Mouse (Mus musculus) myocyte (in vitro differentiated cells): ENCODE measurements around the gene Hoxb3. TPM values are rescaled to one million over a fixed set of nuclear protein-coding genes. Genes with fewer than 3 reads are reported as not detected.

Experiments
- H3K27me3 ChIP-seq: one replicate; pipeline ENCODE4 v1.6.1; 2011; ENCODE audit not compliant: control insufficient read depth, insufficient read depth, insufficient read length
- H3K36me3 ChIP-seq: one replicate; pipeline ENCODE4 v1.6.1; 2011; ENCODE audit not compliant: control insufficient read depth, insufficient read depth
- H3K4me2 ChIP-seq: one replicate; pipeline ENCODE4 v1.6.1; 2011; ENCODE audit warnings: low read depth, control low read depth
- H3K4me3 ChIP-seq: one replicate; pipeline ENCODE4 v1.5.1; 2011; ENCODE audit warnings: mild to moderate bottlenecking, control low read depth, moderate library complexity
- H3K79me2 ChIP-seq: one replicate; pipeline ENCODE4 v1.6.1; 2011; ENCODE audit not compliant: control insufficient read depth, insufficient read depth
- H3ac ChIP-seq: one replicate; pipeline ENCODE4 v1.6.1; 2011; ENCODE audit not compliant: control insufficient read depth, insufficient read length
- CEBPB ChIP-seq: IDR thresholded peaks from 2 replicates; pipeline ENCODE4 v1.6.1; 2011; ENCODE audit warnings: mild to moderate bottlenecking, moderate library complexity; ENCODE audit not compliant: poor library complexity, insufficient read depth, severe bottlenecking
- E2F4 ChIP-seq: IDR thresholded peaks from one replicate; pipeline ENCODE4 v1.6.1; 2011; ENCODE audit warnings: mild to moderate bottlenecking, control low read depth, moderate library complexity; ENCODE audit not compliant: insufficient read depth
- MAX ChIP-seq: IDR thresholded peaks from one replicate; pipeline ENCODE4 v1.6.1; 2011; ENCODE audit warnings: low read depth, mild to moderate bottlenecking, control low read depth
- MYOD1 ChIP-seq, 3 experiments: IDR thresholded peaks; one replicate each; pipeline ENCODE4 v1.6.1; 2011; ENCODE audit warnings: control low read depth in 2 of 3, low read depth in 2 of 3, mild to moderate bottlenecking in 2 of 3, moderate library complexity in 1 of 3; ENCODE audit not compliant: insufficient read length in 2 of 3, control insufficient read depth in 1 of 3
- MYOG ChIP-seq, 3 experiments: IDR thresholded peaks; one replicate each; pipeline ENCODE4 v1.6.1; 2011; ENCODE audit warnings: control low read depth in 2 of 3, low read depth in 2 of 3, mild to moderate bottlenecking in 2 of 3; ENCODE audit not compliant: insufficient read length in 2 of 3, control insufficient read depth in 1 of 3, insufficient read depth in 1 of 3
- POLR2A ChIP-seq: IDR thresholded peaks from one replicate; pipeline ENCODE4 v1.6.1; 2011; ENCODE audit warnings: low read depth, mild to moderate bottlenecking, control low read depth, moderate library complexity; ENCODE audit not compliant: insufficient read length
- POLR2AphosphoS2 ChIP-seq: IDR thresholded peaks from one replicate; pipeline ENCODE4 v1.6.1; 2011; ENCODE audit warnings: low read depth, control low read depth; ENCODE audit not compliant: insufficient read length
- REST ChIP-seq: IDR thresholded peaks from one replicate; pipeline ENCODE4 v1.6.1; 2011; ENCODE audit warnings: mild to moderate bottlenecking, control low read depth, moderate library complexity; ENCODE audit not compliant: insufficient read depth, insufficient read length
- SRF ChIP-seq: IDR thresholded peaks from one replicate; pipeline ENCODE4 v1.6.1; 2011; ENCODE audit warnings: low read depth; ENCODE audit not compliant: control insufficient read depth, insufficient read length
- TCF12 ChIP-seq: IDR thresholded peaks from one replicate; pipeline ENCODE4 v1.6.1; 2011; ENCODE audit warnings: mild to moderate bottlenecking, control low read depth; ENCODE audit not compliant: poor library complexity, insufficient read depth, severe bottlenecking
- TCF3 ChIP-seq: IDR thresholded peaks from one replicate; pipeline ENCODE4 v1.6.1; 2011; ENCODE audit warnings: low read depth, control low read depth; ENCODE audit not compliant: insufficient read length
- USF1 ChIP-seq: IDR thresholded peaks from one replicate; pipeline ENCODE4 v1.6.1; 2011; ENCODE audit warnings: low read depth, mild to moderate bottlenecking, control low read depth, moderate library complexity
- polyA plus RNA-seq: library from polyadenylated mRNA; unstranded; fragments of >200 nt; fragmentation: generic; extraction: Trizol; gene quantifications from one replicate; pipeline ENCODE4 v1.2.1, GENCODE M21; 2012; ENCODE audit warnings: missing spikeins

The Hoxb3 gene
- polyA plus RNA-seq, 1 experiment, result not detected

GRCm38 (mm10) chr11:96318368-96319070 is 4.6 kb upstream of the Hoxb3 start:
- Histone ChIP-seq H3K36me3 (no peaks in the 10 kb centered on the region), H3K4me2 (no peak overlapping the region), H3K27me3 (peaks cover 76% of the 10 kb centered on the region), H3K4me3 (no peak overlapping the region), H3ac (no peak overlapping the region), H3K79me2 (no peaks in the 10 kb centered on the region)
- no peak for TF ChIP-seq MAX
- TF ChIP-seq MYOD1 (IDR thresholded peaks at IDR 0.05; ENCODE audit: control insufficient read depth in 1 of 3, insufficient read length in 2 of 3, low read depth in 2 of 3), result no peak
- no peak for TF ChIP-seq E2F4
- TF ChIP-seq POLR2AphosphoS2, result no peak
- no peak for TF ChIP-seq REST
- no peak for TF ChIP-seq POLR2A
- TF ChIP-seq CEBPB, result no peak
- TF ChIP-seq SRF, result no peak
- no peak for TF ChIP-seq TCF12
- no peak for TF ChIP-seq TCF3
- no peak for TF ChIP-seq MYOG (IDR thresholded peaks at IDR 0.05; ENCODE audit: control insufficient read depth in 1 of 3, insufficient read depth in 1 of 3, insufficient read length in 2 of 3, low read depth in 2 of 3)
- no peak for TF ChIP-seq USF1

- H3K4me3 ChIP-seq, result no peak overlapping the region
- peaks cover 83% of the 10 kb centered on the region for H3K27me3 ChIP-seq
- H3K79me2 ChIP-seq, result no peaks in the 10 kb centered on the region
- H3ac ChIP-seq, result no peak overlapping the region
- H3K36me3 ChIP-seq, result no peaks in the 10 kb centered on the region
- no peak for TF ChIP-seq REST
- TF ChIP-seq POLR2A, result no peak
- TF ChIP-seq MYOG (IDR thresholded peaks at IDR 0.05; ENCODE audit: control insufficient read depth in 1 of 3, insufficient read depth in 1 of 3, insufficient read length in 2 of 3, low read depth in 2 of 3), result no peak
- TF ChIP-seq SRF, result no peak
- TF ChIP-seq USF1, result no peak
- no peak for TF ChIP-seq CEBPB
- no peak for TF ChIP-seq TCF3
- TF ChIP-seq E2F4, result no peak
- H3K4me2 ChIP-seq, result peak overlapping the region; percentile 58
Observed at GRCm38 (mm10) chr11:96319071-96319902, 3.8 kb upstream of the Hoxb3 start.

DNA sequence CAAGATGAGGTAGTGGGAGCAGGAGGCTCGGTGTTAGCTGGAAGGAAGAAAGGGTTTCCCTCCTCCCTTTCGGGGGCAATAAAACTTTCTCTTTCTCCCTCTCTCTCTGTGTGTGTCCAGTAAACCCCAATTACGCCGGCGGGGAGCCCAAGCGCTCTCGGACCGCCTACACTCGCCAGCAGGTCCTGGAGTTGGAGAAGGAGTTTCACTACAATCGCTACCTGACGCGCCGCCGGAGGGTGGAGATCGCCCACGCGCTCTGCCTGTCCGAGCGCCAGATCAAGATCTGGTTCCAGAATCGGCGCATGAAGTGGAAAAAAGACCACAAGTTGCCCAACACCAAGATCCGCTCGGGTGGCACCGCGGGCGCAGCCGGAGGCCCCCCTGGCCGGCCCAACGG is 3.2 kb upstream of the Hoxb3 start:
- H3K4me3 ChIP-seq, result no peak overlapping the region
- TF ChIP-seq MAX (no peak), MYOG (IDR thresholded peaks at IDR 0.05; ENCODE audit: control insufficient read depth in 1 of 3, insufficient read depth in 1 of 3, insufficient read length in 2 of 3, low read depth in 2 of 3) (no peak), POLR2A (no peak)
- no peak overlapping the region for H3ac ChIP-seq
- H3K79me2 ChIP-seq, result no peaks in the 10 kb centered on the region
- H3K27me3 ChIP-seq, result peaks cover 83% of the 10 kb centered on the region
- H3K4me2 ChIP-seq, result peak overlapping the region; percentile 58
- H3K36me3 ChIP-seq, result no peaks in the 10 kb centered on the region

- Histone ChIP-seq H3K4me3 (no peak overlapping the region), H3K36me3 (no peaks in the 10 kb centered on the region), H3K27me3 (peaks cover 83% of the 10 kb centered on the region), H3ac (no peak overlapping the region), H3K4me2 (no peak overlapping the region), H3K79me2 (no peaks in the 10 kb centered on the region)
- TF ChIP-seq POLR2AphosphoS2, result no peak
- no peak for TF ChIP-seq REST
- no peak for TF ChIP-seq MYOG (IDR thresholded peaks at IDR 0.05; ENCODE audit: control insufficient read depth in 1 of 3, insufficient read depth in 1 of 3, insufficient read length in 2 of 3, low read depth in 2 of 3)
- no peak for TF ChIP-seq E2F4
Observed at GRCm38 (mm10) chr11:96320688-96321087, 2.4 kb upstream of the Hoxb3 start.

DNA sequence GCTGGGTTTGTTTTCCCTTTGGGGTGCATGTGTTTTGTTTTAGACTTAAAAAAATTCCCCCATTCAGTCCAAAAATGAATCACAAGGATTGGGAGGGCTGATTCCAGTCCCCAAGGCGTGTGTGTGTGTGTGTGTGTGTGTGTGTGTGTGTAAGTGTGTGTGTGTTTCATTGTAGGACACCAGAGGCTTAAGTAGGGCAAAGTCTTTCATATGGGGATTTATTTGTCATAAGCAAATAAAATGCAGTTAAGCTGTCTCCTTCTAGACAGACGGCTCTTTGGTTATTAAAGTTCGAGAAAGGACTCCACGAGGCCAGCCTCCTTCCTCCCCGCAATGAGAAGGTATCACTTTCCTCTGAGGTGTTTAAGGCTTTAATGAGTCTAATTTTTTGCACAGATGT is 1.3 kb upstream of the Hoxb3 start:
- Histone ChIP-seq H3K4me2 (no peak overlapping the region), H3K79me2 (no peaks in the 10 kb centered on the region), H3K36me3 (no peaks in the 10 kb centered on the region), H3K4me3 (no peak overlapping the region), H3K27me3 (peaks cover 84% of the 10 kb centered on the region), H3ac (no peak overlapping the region)
- TF ChIP-seq USF1, result no peak
- no peak for TF ChIP-seq MAX
- no peak for TF ChIP-seq TCF3
- TF ChIP-seq TCF12, result no peak
- TF ChIP-seq REST, result no peak
- no peak for TF ChIP-seq SRF
- no peak for TF ChIP-seq POLR2A
- no peak for TF ChIP-seq CEBPB
- TF ChIP-seq POLR2AphosphoS2, result no peak
- TF ChIP-seq MYOG (IDR thresholded peaks at IDR 0.05; ENCODE audit: control insufficient read depth in 1 of 3, insufficient read depth in 1 of 3, insufficient read length in 2 of 3, low read depth in 2 of 3), result no peak
- TF ChIP-seq MYOD1 (IDR thresholded peaks at IDR 0.05; ENCODE audit: control insufficient read depth in 1 of 3, insufficient read length in 2 of 3, low read depth in 2 of 3), result no peak
- no peak for TF ChIP-seq E2F4
